Comparison of ENCODE assay signal across 8 mouse cellular contexts in genomic region chr6:113494258-113494788, GRCm38 (mm10). TPM values are rescaled to one million over a fixed set of nuclear protein-coding genes. Genes with fewer than 3 reads are reported as not detected.
DNase-seq lines count a peak whose midpoint lies in the region; ATAC-seq and TF ChIP-seq lines count a peak whose summit lies in the region.

No protein-coding gene starts in this region.

- no peak for TF ChIP-seq CTCF in bone marrow macrophage, adult 2 months (IDR thresholded peaks at IDR 0.05; ENCODE audit: low read depth, low read length)
- peak; percentile 59 for TF ChIP-seq CTCF in heart, postnatal 0 days (IDR thresholded peaks at IDR 0.05; ENCODE audit: low read depth)

- peak; percentile 71 for ATAC-seq in forebrain, embryonic 12.5 days (ENCODE audit: low FRiP score)
- ATAC-seq in heart, postnatal 0 days (ENCODE audit: insufficient read depth, low read depth) = peak; percentile 85
- peak; percentile 74 for ATAC-seq in liver, embryonic 15.5 days (ENCODE audit: insufficient read depth)
- ATAC-seq in stomach, embryonic 14.5 days (ENCODE audit: insufficient number of reproducible peaks, insufficient read depth, low FRiP score, low read depth) = peak; percentile 81

- H3K9me3 ChIP-seq in forebrain, embryonic 12.5 days = no peaks in the 10 kb centered on the region
- H3K9me3 ChIP-seq in heart, postnatal 0 days (replicated peaks; ENCODE audit: control insufficient read depth, low read length) = no peaks in the 10 kb centered on the region
- no peaks in the 10 kb centered on the region for H3K9me3 ChIP-seq in liver, embryonic 15.5 days (replicated peaks)
- H3K9me3 ChIP-seq in stomach, embryonic 14.5 days (ENCODE audit: control insufficient read depth, low read depth, low read length) = no peaks in the 10 kb centered on the region

- no peak for TF ChIP-seq EP300 in heart, postnatal 0 days (IDR thresholded peaks at IDR 0.05; ENCODE audit: low read depth)

- no peaks in the 10 kb centered on the region for H3K4me1 ChIP-seq in bone marrow macrophage, adult 2 months (ENCODE audit: control insufficient read depth, insufficient read depth, low read length)
- H3K4me1 ChIP-seq in forebrain, embryonic 12.5 days = peaks cover 13% of the 10 kb centered on the region
- peaks cover 13% of the 10 kb centered on the region; the same call in 1 of the 2 replicates for H3K4me1 ChIP-seq in heart, postnatal 0 days (ENCODE audit: control insufficient read depth, insufficient read depth)
- peaks cover 19% of the 10 kb centered on the region for H3K4me1 ChIP-seq in liver, embryonic 15.5 days (replicated peaks)
- peaks cover 5% of the 10 kb centered on the region; the same call in 1 of the 2 replicates for H3K4me1 ChIP-seq in stomach, embryonic 14.5 days (ENCODE audit: control insufficient read depth, insufficient read depth, low read length)

- DNase-seq in CD4-positive helper T cell, adult 2 months (ENCODE audit: low read depth, low spot score) = peak; percentile 93
- peak; percentile 69 for DNase-seq in heart, postnatal 0 days (ENCODE audit: low spot score)
- DNase-seq in kidney, postnatal 25 days = peak; percentile 79 to 90
- DNase-seq in neural tube, embryonic 10.5 days (ENCODE audit: extremely low spot score, low spot score) = peak; percentile 81

- H3K27ac ChIP-seq in bone marrow macrophage, adult 2 months (ENCODE audit: insufficient read depth, low read depth, low read length) = no peak overlapping the region
- H3K27ac ChIP-seq in forebrain, embryonic 12.5 days = 0 out of 2 replicates have a peak overlapping the region, but pooled peaks have one; percentile 13
- 0 out of 2 replicates have a peak overlapping the region, but pooled peaks have one; percentile 0 for H3K27ac ChIP-seq in heart, postnatal 0 days (ENCODE audit: low read depth)
- H3K27ac ChIP-seq in liver, embryonic 15.5 days (replicated peaks) = peak overlapping the region; percentile 38; the same call in 1 of the 2 replicates
- H3K27ac ChIP-seq in stomach, embryonic 14.5 days (ENCODE audit: low read length) = no peak overlapping the region

- H3K27me3 ChIP-seq in forebrain, embryonic 12.5 days = peaks cover 18% of the 10 kb centered on the region
- H3K27me3 ChIP-seq in heart, postnatal 0 days (ENCODE audit: control insufficient read depth, insufficient read depth, low read length) = peaks cover 15% of the 10 kb centered on the region; the same call in 1 of the 2 replicates
- H3K27me3 ChIP-seq in liver, embryonic 15.5 days = peaks cover 49% of the 10 kb centered on the region
- peaks cover 6% of the 10 kb centered on the region; the same call in 1 of the 2 replicates for H3K27me3 ChIP-seq in stomach, embryonic 14.5 days (ENCODE audit: control insufficient read depth, insufficient read depth, low read length)

- 1% methylated on average over 54 of the region's 54 CpGs for WGBS in forebrain, embryonic 12.5 days
- under 1% methylated on average over 54 of the region's 54 CpGs for WGBS in heart, postnatal 0 days
- under 1% methylated on average over 54 of the region's 54 CpGs for WGBS in liver, embryonic 15.5 days (ENCODE audit: insufficient replicate concordance)
- under 1% methylated on average over 54 of the region's 54 CpGs for WGBS in stomach, embryonic 14.5 days

- H3K4me3 ChIP-seq in bone marrow macrophage, adult 2 months (ENCODE audit: insufficient read depth, low read length) = peak overlapping the region; percentile 53
- H3K4me3 ChIP-seq in forebrain, embryonic 12.5 days (replicated peaks) = peak overlapping the region; percentile 44
- peak overlapping the region; percentile 45 for H3K4me3 ChIP-seq in heart, postnatal 0 days (ENCODE audit: low read depth, low read length)
- peak overlapping the region; percentile 53 for H3K4me3 ChIP-seq in liver, embryonic 15.5 days (replicated peaks)
- peak overlapping the region; percentile 35 for H3K4me3 ChIP-seq in stomach, embryonic 14.5 days (ENCODE audit: low read depth, low read length)

- TF ChIP-seq POLR2A in bone marrow macrophage, adult 2 months (IDR thresholded peaks at IDR 0.05; ENCODE audit: borderline replicate concordance, low read depth, low read length) = no peak

- H3K36me3 ChIP-seq in forebrain, embryonic 12.5 days (replicated peaks) = peaks cover 37% of the 10 kb centered on the region
- H3K36me3 ChIP-seq in heart, postnatal 0 days (replicated peaks; ENCODE audit: control insufficient read depth, insufficient read depth, low read length) = peaks cover 32% of the 10 kb centered on the region
- no peaks in the 10 kb centered on the region for H3K36me3 ChIP-seq in liver, embryonic 15.5 days (replicated peaks)
- no peaks in the 10 kb centered on the region for H3K36me3 ChIP-seq in stomach, embryonic 14.5 days (ENCODE audit: control insufficient read depth, insufficient read depth, low read length)

- peak overlapping the region; percentile 58 for H3K4me2 ChIP-seq in forebrain, embryonic 12.5 days
- H3K4me2 ChIP-seq in heart, postnatal 0 days (ENCODE audit: low read depth, low read length) = peak overlapping the region; percentile 57
- H3K4me2 ChIP-seq in liver, embryonic 15.5 days = peak overlapping the region; percentile 80
- peak overlapping the region; percentile 70 for H3K4me2 ChIP-seq in stomach, embryonic 14.5 days (replicated peaks; ENCODE audit: low read depth, low read length)

- peak overlapping the region; percentile 48 for H3K9ac ChIP-seq in forebrain, embryonic 12.5 days
- H3K9ac ChIP-seq in heart, postnatal 0 days (replicated peaks; ENCODE audit: low read depth, low read length) = 0 out of 2 replicates have a peak overlapping the region, but pooled peaks have one; percentile 4
- peak overlapping the region; percentile 38; the same call in 1 of the 2 replicates for H3K9ac ChIP-seq in liver, embryonic 15.5 days
- H3K9ac ChIP-seq in stomach, embryonic 14.5 days (replicated peaks; ENCODE audit: low read depth, low read length) = peak overlapping the region; percentile 28

RNA-seq across cellular contexts. Expression of gene Prrt3, which starts 7.4 kb away (rescaled TPM):
- polyA plus RNA-seq in bone marrow macrophage, adult 2 months (2012; ENCODE audit: insufficient read depth, insufficient read length, missing spikeins) = not detected in 2 replicates
- 2.3 and 2.4 TPM in 2 replicates for polyA plus RNA-seq in forebrain, embryonic 12.5 days (2016; fragmentation: Nextera tagmentation; extraction: Ambion mirVana)
- not detected in 2 replicates for total RNA-seq in heart, postnatal 0 days (2014; rRNA removed; ENCODE audit: low replicate concordance)
- polyA plus RNA-seq in heart, postnatal 0 days (2015; fragmentation: Nextera tagmentation; extraction: Ambion mirVana) = 0.07 and 0.20 TPM in 2 replicates
- polyA plus RNA-seq in liver, embryonic 15.5 days (2015; fragmentation: Nextera tagmentation; extraction: Ambion mirVana) = 0.03 and 0.07 TPM in 2 replicates
- 0.48 and 0.61 TPM in 2 replicates for polyA plus RNA-seq in stomach, embryonic 14.5 days (2014; fragmentation: Nextera tagmentation; extraction: Ambion mirVana)

RNA-seq across cellular contexts. Expression of gene Creld1, which starts 11.2 kb away (rescaled TPM):
- polyA plus RNA-seq in bone marrow macrophage, adult 2 months (2012; ENCODE audit: insufficient read depth, insufficient read length, missing spikeins) = 22.0 and 23.9 TPM in 2 replicates
- 39.6 and 43.1 TPM in 2 replicates for polyA plus RNA-seq in forebrain, embryonic 12.5 days (2016; fragmentation: Nextera tagmentation; extraction: Ambion mirVana)
- 27.1 and 34.5 TPM in 2 replicates for total RNA-seq in heart, postnatal 0 days (2014; rRNA removed; ENCODE audit: low replicate concordance)
- polyA plus RNA-seq in heart, postnatal 0 days (2015; fragmentation: Nextera tagmentation; extraction: Ambion mirVana) = 27.5 and 32.1 TPM in 2 replicates
- polyA plus RNA-seq in liver, embryonic 15.5 days (2015; fragmentation: Nextera tagmentation; extraction: Ambion mirVana) = 7.1 and 7.6 TPM in 2 replicates
- polyA plus RNA-seq in stomach, embryonic 14.5 days (2014; fragmentation: Nextera tagmentation; extraction: Ambion mirVana) = 16.0 and 20.5 TPM in 2 replicates

RNA-seq across cellular contexts. Expression of gene Il17rc, which starts 23.1 kb away (rescaled TPM):
- not detected in 2 replicates for polyA plus RNA-seq in bone marrow macrophage, adult 2 months (2012; ENCODE audit: insufficient read depth, insufficient read length, missing spikeins)
- 1.6 and 2.2 TPM in 2 replicates for polyA plus RNA-seq in forebrain, embryonic 12.5 days (2016; fragmentation: Nextera tagmentation; extraction: Ambion mirVana)
- 20.3 and 22.1 TPM in 2 replicates for total RNA-seq in heart, postnatal 0 days (2014; rRNA removed; ENCODE audit: low replicate concordance)
- 11.6 and 12.1 TPM in 2 replicates for polyA plus RNA-seq in heart, postnatal 0 days (2015; fragmentation: Nextera tagmentation; extraction: Ambion mirVana)
- 9.1 and 12.0 TPM in 2 replicates for polyA plus RNA-seq in liver, embryonic 15.5 days (2015; fragmentation: Nextera tagmentation; extraction: Ambion mirVana)
- polyA plus RNA-seq in stomach, embryonic 14.5 days (2014; fragmentation: Nextera tagmentation; extraction: Ambion mirVana) = 10.6 and 12.9 TPM in 2 replicates

RNA-seq across cellular contexts. Expression of gene Il17re, which starts 36.0 kb away (rescaled TPM):
- 0.47 TPM in 1 of 2 replicates, not detected in the other for polyA plus RNA-seq in bone marrow macrophage, adult 2 months (2012; ENCODE audit: insufficient read depth, insufficient read length, missing spikeins)
- polyA plus RNA-seq in forebrain, embryonic 12.5 days (2016; fragmentation: Nextera tagmentation; extraction: Ambion mirVana) = 0.46 and 0.55 TPM in 2 replicates
- total RNA-seq in heart, postnatal 0 days (2014; rRNA removed; ENCODE audit: low replicate concordance) = 0.70 and 2.2 TPM in 2 replicates
- 0.85 and 0.91 TPM in 2 replicates for polyA plus RNA-seq in heart, postnatal 0 days (2015; fragmentation: Nextera tagmentation; extraction: Ambion mirVana)
- polyA plus RNA-seq in liver, embryonic 15.5 days (2015; fragmentation: Nextera tagmentation; extraction: Ambion mirVana) = 0.09 and 0.33 TPM in 2 replicates
- 19.0 and 19.8 TPM in 2 replicates for polyA plus RNA-seq in stomach, embryonic 14.5 days (2014; fragmentation: Nextera tagmentation; extraction: Ambion mirVana)

RNA-seq across cellular contexts. Expression of gene Emc3, which starts 37.1 kb away (rescaled TPM):
- polyA plus RNA-seq in bone marrow macrophage, adult 2 months (2012; ENCODE audit: insufficient read depth, insufficient read length, missing spikeins) = 82.6 and 88.7 TPM in 2 replicates
- 77.4 and 78.5 TPM in 2 replicates for polyA plus RNA-seq in forebrain, embryonic 12.5 days (2016; fragmentation: Nextera tagmentation; extraction: Ambion mirVana)
- total RNA-seq in heart, postnatal 0 days (2014; rRNA removed; ENCODE audit: low replicate concordance) = 68.9 and 78.3 TPM in 2 replicates
- polyA plus RNA-seq in heart, postnatal 0 days (2015; fragmentation: Nextera tagmentation; extraction: Ambion mirVana) = 79.4 and 82.9 TPM in 2 replicates
- 40.9 and 41.2 TPM in 2 replicates for polyA plus RNA-seq in liver, embryonic 15.5 days (2015; fragmentation: Nextera tagmentation; extraction: Ambion mirVana)
- polyA plus RNA-seq in stomach, embryonic 14.5 days (2014; fragmentation: Nextera tagmentation; extraction: Ambion mirVana) = 84.8 and 94.9 TPM in 2 replicates

Comparison
In these comparisons a context has a peak if more than half of its experiments do, and no peak if none do; other contexts are left out.
1. H3K27ac ChIP-seq: peak in forebrain, embryonic 12.5 days (single experiment), heart, postnatal 0 days (single experiment) and liver, embryonic 15.5 days (single experiment); none in bone marrow macrophage, adult 2 months (single experiment) and stomach, embryonic 14.5 days (single experiment).
2. Peak in every context shown above with its lines, with median percentiles within 50 percentile points of each other: DNase-seq, H3K4me3 ChIP-seq, ATAC-seq, H3K4me2 ChIP-seq and H3K9ac ChIP-seq.